Mouse (Mus musculus) brain, embryonic 14.5 days (tissue): Measurements from ENCODE around the gene Endou.

Experiments
- CTCF ChIP-seq: fragments of 200-500 bp; IDR thresholded peaks from 2 replicates; pipeline ENCODE4 v1.5.1; 2012; ENCODE audit warnings: inconsistent platforms, mild to moderate bottlenecking, moderate library complexity, borderline replicate concordance; ENCODE audit not compliant: insufficient read depth, insufficient read length; ENCODE audit errors: extremely low read depth
- POLR2A ChIP-seq: fragments of 200-500 bp; IDR thresholded peaks from 2 replicates; pipeline ENCODE4 v1.6.1; 2012; ENCODE audit warnings: mild to moderate bottlenecking, inconsistent platforms, borderline replicate concordance; ENCODE audit not compliant: poor library complexity, insufficient read depth, insufficient read length, severe bottlenecking; ENCODE audit errors: extremely low read depth

GRCm38 (mm10) chr15:97760952-97761351 is 29.8 kb upstream of the Endou start:
- no peak for TF ChIP-seq CTCF
- no peak for TF ChIP-seq POLR2A
